Mouse (Mus musculus): ENCODE results near the gene AC109138.7.

GRCm38 (mm10) chr19:4169810-4170209 is 44.3 kb upstream of the AC109138.7 start:
- TF ChIP-seq CTCF (IDR thresholded peaks at IDR 0.05; ENCODE audit: extremely low read depth, insufficient read depth, low read length): no peak
- no peak for TF ChIP-seq POLR2A (IDR thresholded peaks at IDR 0.05; ENCODE audit: extremely low read depth, insufficient read depth, low read length)

All from cortical plate, adult 2 months (tissue).